Mouse (Mus musculus): ENCODE results near the gene Rsl24d1. TPM values are rescaled to one million over a fixed set of nuclear protein-coding genes. Genes with fewer than 3 reads are reported as not detected.
"Not testable (repeated sequence)": the region's sequence is repeated elsewhere in the genome, so short reads cannot be mapped to it uniquely, and the experiment has no call there.

Rsl24d1 gene
- total RNA-seq (2021): 10 to 100 TPM; 61.2 to 63.7 TPM
- long read RNA-seq, experiment 1, transcript Rsl24d1-201 (6 exons, 1,543 nt): major isoform, 87 of 92 reads
- long read RNA-seq, experiment 1, partial matches to known transcripts: 0 of 92 reads
- long read RNA-seq, experiment 1, other reads (novel, unspliced or antisense): 5 of 92 reads
- long read RNA-seq, experiment 2, transcript Rsl24d1-201 (6 exons, 1,543 nt): major isoform, 44 of 44 reads
- long read RNA-seq, experiment 2, partial matches to known transcripts: 0 of 44 reads
- long read RNA-seq, experiment 2, other reads (novel, unspliced or antisense): 0 of 44 reads

GRCm38 (mm10) chr9:73112919-73113906, at the start of gene Rsl24d1:
Gene Rsl24d1 (plus strand): TSS chr9:73113426.
- peak; percentile 91 for DNase-seq

GRCm38 (mm10) chr9:73063621-73064290, 49.5 kb upstream of the Rsl24d1 start:
- peak; percentile 42 for DNase-seq

GRCm38 (mm10) chr9:73067086-73067485, 46.1 kb upstream of the Rsl24d1 start:
- no peak for DNase-seq

GRCm38 (mm10) chr9:73068230-73068679, 45.0 kb upstream of the Rsl24d1 start:
- DNase-seq: no peak

GRCm38 (mm10) chr9:73068688-73069087, 44.5 kb upstream of the Rsl24d1 start:
- DNase-seq: no peak

GRCm38 (mm10) chr9:73070971-73071659, 42.1 kb upstream of the Rsl24d1 start:
- no peak for DNase-seq

- no peak for DNase-seq
Measured at GRCm38 (mm10) chr9:73072426-73072825, 40.8 kb upstream of the Rsl24d1 start.

- no peak for DNase-seq
Measured at GRCm38 (mm10) chr9:73073169-73073568, 40.1 kb upstream of the Rsl24d1 start.

GRCm38 (mm10) chr9:73079349-73079748, 33.9 kb upstream of the Rsl24d1 start:
- DNase-seq: not testable (repeated sequence)

GRCm38 (mm10) chr9:73079801-73080325, 33.4 kb upstream of the Rsl24d1 start:
- no peak for DNase-seq

GRCm38 (mm10) chr9:73082291-73083000, 30.8 kb upstream of the Rsl24d1 start:
- no peak for DNase-seq

- no peak for DNase-seq
Measured at GRCm38 (mm10) chr9:73083956-73084355, 29.3 kb upstream of the Rsl24d1 start.

- DNase-seq: no peak
Measured at GRCm38 (mm10) chr9:73085845-73086244, 27.4 kb upstream of the Rsl24d1 start.

- no peak for DNase-seq
Measured at GRCm38 (mm10) chr9:73087121-73087520, 26.1 kb upstream of the Rsl24d1 start.

- DNase-seq: no peak
Measured at GRCm38 (mm10) chr9:73087581-73087980, 25.6 kb upstream of the Rsl24d1 start.

- DNase-seq: no peak
Measured at GRCm38 (mm10) chr9:73089222-73089920, 23.9 kb upstream of the Rsl24d1 start.

- DNase-seq: no peak
Measured at GRCm38 (mm10) chr9:73090121-73090520, 23.1 kb upstream of the Rsl24d1 start.

- DNase-seq: peak; percentile 45
Measured at GRCm38 (mm10) chr9:73091747-73092146, 21.5 kb upstream of the Rsl24d1 start.

GRCm38 (mm10) chr9:73094580-73094979, 18.6 kb upstream of the Rsl24d1 start:
- no peak for DNase-seq

- DNase-seq: no peak
Measured at GRCm38 (mm10) chr9:73097898-73098297, 15.3 kb upstream of the Rsl24d1 start.
